Mouse (Mus musculus): ENCODE results near the gene Hoxc10. TPM values are rescaled to one million over a fixed set of nuclear protein-coding genes. Genes with fewer than 3 reads are reported as not detected.

Hoxc10 gene
- total and polyA plus RNA-seq, 2 experiments = not detected

DNA sequence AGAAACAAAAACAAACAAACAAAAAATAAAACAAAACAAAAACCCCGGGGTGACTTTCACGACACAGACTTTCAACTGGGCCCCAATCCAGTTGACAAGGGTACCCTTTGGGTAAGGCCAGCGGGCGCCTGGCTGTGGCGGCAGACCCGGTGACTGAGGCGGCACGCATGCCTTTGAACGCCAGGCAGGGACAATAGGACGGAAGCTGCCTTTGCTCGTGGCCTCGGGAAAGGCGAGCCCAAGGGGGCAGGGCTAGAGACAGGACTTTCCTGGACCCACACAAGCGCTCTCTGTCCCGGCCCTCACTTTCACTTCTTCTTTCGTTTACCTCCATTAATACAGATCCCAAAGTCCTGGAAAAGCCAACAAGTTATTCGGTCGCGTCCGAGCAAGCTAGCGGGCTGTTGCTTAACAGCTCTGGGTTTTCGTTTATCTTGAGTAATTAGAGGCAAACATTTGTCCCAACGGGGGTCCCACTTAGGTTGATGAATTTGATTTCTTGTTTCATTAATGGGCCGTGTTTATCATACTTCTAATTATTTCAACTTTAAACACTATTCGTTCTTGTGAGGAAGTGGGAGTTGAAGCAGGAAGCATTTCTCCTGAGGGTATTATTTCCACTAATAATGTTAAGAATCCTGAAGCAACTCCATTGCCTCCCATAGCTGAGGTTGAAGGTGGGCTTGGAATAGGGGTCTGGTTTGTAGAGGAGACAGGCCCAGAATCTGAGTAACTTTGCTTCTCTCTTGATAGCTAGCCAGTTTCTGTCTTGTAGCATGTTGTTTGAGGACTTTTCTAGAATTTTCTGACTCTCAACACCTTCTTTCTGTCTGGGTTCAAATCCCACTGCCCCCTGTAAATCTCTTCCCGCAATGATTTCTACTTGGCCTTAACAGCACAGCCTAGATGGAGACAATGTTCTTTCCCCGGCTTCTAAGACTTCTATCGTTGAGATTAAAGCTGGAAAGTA lies 2.6 kb upstream of the Hoxc10 start:
- 2% methylated on average over 28 of the region's 28 CpGs for WGBS

DNA sequence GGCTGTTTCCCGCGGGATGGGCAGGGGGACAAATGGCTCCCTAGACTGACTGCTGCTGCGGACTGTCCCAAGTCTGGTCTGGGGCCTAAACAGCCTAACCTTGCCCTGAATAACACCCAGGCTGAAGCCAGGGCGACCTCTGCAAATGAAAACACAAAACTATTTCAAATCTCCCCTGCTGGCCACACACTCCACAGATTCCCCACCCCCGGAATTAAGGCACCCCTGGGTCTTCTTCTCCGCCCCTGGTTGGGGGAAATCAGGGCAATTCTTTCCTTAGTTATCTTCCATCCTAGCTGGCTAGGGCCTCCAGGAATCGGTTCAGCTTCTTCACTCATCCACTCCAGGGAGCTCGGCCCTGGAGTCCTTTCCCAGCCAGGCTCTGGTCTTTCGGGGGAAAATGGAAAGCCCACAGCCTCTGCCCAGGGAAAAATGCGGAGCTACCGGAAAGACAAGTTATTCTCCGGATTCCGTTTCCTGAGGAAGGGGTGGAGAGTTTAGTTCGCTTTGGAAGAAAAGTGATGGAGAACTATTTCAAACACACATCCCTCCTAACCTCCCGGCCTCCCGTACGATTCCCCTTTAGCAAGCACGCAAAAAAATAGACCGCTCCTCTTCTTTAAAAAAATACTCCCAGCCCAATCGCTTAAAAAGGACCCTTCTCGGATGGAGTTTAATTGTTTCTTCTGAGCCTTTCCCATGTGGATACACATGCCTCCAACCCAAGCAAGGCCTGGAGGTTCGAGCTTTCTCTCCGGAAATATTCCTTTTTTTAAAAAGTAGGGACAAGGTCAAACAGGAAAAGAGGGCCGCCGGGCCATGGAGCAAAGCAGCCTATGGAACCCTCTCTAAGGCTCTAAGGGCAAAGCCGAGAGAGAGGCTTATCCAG lies 1.3 kb upstream of the Hoxc10 start:
- 10% methylated on average over 26 of the region's 26 CpGs for WGBS
- TF ChIP-seq POLR2A (IDR thresholded peaks at IDR 0.05; ENCODE audit: extremely low read depth, insufficient read depth, low read length) (no peak), CTCF (IDR thresholded peaks at IDR 0.05; ENCODE audit: low read depth, low read length) (no peak)
- Histone ChIP-seq H3K9ac (ENCODE audit: low read depth, low read length) (no peak overlapping the region), H3K36me3 (ENCODE audit: control insufficient read depth, insufficient read depth, low read length) (no peaks in the 10 kb centered on the region), H3K27ac (replicated peaks; ENCODE audit: insufficient read depth, low read depth, low read length) (no peak overlapping the region), H3K4me1 (ENCODE audit: control insufficient read depth, insufficient read depth, low read length) (no peaks in the 10 kb centered on the region), H3K79me2 (ENCODE audit: control insufficient read depth, insufficient read depth, low read length) (no peaks in the 10 kb centered on the region), H3K4me3 (ENCODE audit: insufficient read depth, low read depth, low read length) (no peak overlapping the region), H3K27me3 (ENCODE audit: control insufficient read depth, insufficient read depth, low read length) (peaks cover 33% of the 10 kb centered on the region)
- DNase-seq (ENCODE audit: extremely low read depth, low read depth, low spot score) = no peak

More for the DNA sequence above, 2.6 kb upstream of the Hoxc10 start:
- TF ChIP-seq CTCF (IDR thresholded peaks at IDR 0.05; ENCODE audit: low read depth, low read length) (no peak), POLR2A (IDR thresholded peaks at IDR 0.05; ENCODE audit: extremely low read depth, insufficient read depth, low read length) (no peak)
- no peaks in the 10 kb centered on the region for H3K79me2 ChIP-seq (ENCODE audit: control insufficient read depth, insufficient read depth, low read length)
- no peak overlapping the region; the same call in 1 of the 2 replicates for H3K4me3 ChIP-seq (ENCODE audit: insufficient read depth, low read depth, low read length)
- no peak overlapping the region for H3K27ac ChIP-seq (replicated peaks; ENCODE audit: insufficient read depth, low read depth, low read length)
- H3K36me3 ChIP-seq (ENCODE audit: control insufficient read depth, insufficient read depth, low read length) = no peaks in the 10 kb centered on the region
- DNase-seq (ENCODE audit: extremely low read depth, low read depth, low spot score) = peak; percentile 24
- H3K9ac ChIP-seq (ENCODE audit: low read depth, low read length) = no peak overlapping the region
- peaks cover 38% of the 10 kb centered on the region for H3K27me3 ChIP-seq (ENCODE audit: control insufficient read depth, insufficient read depth, low read length)
- H3K4me1 ChIP-seq (ENCODE audit: control insufficient read depth, insufficient read depth, low read length) = no peaks in the 10 kb centered on the region

DNA sequence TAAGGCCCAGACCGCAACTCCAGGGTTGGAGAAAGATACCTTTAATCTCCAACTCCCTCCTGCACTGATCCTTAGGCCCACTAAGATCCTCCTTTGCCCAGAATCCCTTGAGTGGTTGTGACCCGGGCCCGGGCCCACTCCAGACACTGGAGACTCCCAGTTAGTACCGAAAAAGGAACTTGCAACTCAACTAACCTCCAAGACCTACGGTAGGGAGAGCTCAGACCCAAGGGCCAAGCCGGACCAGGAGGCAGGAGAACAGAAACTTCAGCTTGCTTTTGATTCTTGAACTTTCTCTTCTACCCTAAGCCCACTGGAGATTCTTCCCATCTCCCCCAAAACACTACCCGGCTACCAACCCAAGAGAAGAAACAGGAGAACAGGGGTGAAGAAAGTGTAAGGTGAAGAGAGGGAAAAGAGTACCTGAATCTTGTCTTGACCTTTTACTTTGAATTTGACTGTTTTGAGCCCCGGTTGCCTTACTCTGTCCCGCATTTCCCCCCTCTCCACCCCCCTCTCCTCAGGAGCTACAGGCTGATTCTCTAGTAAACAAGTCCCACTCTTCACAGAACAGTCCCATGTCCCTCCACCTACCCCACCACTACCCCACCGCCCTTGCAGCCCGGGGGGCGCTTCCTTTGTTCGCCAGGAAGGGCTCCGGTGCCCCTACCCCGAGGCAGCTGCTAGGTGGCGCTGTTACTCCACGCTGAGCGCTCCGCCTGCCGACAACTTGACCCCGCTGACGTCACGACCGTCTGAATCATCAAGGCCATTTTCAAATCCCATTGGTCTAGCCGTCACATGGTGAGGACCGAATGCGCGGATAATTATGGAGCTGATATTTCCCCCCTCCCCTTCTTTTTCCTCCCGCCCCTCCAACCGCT lies 462 bp upstream of the Hoxc10 start:
- WGBS = 9% methylated on average over 28 of the region's 30 CpGs
- no peaks in the 10 kb centered on the region for H3K36me3 ChIP-seq (ENCODE audit: control insufficient read depth, insufficient read depth, low read length)
- no peaks in the 10 kb centered on the region for H3K4me1 ChIP-seq (ENCODE audit: control insufficient read depth, insufficient read depth, low read length)
- H3K4me3 ChIP-seq (ENCODE audit: insufficient read depth, low read depth, low read length) = no peak overlapping the region
- no peaks in the 10 kb centered on the region for H3K79me2 ChIP-seq (ENCODE audit: control insufficient read depth, insufficient read depth, low read length)
- H3K27me3 ChIP-seq (ENCODE audit: control insufficient read depth, insufficient read depth, low read length) = peaks cover 32% of the 10 kb centered on the region
- no peak overlapping the region for H3K9ac ChIP-seq (ENCODE audit: low read depth, low read length)
- TF ChIP-seq CTCF (IDR thresholded peaks at IDR 0.05; ENCODE audit: low read depth, low read length) (peak; percentile 67), POLR2A (IDR thresholded peaks at IDR 0.05; ENCODE audit: extremely low read depth, insufficient read depth, low read length) (no peak)
- DNase-seq (ENCODE audit: extremely low read depth, low read depth, low spot score) = peak; percentile 7
- no peak overlapping the region for H3K27ac ChIP-seq (replicated peaks; ENCODE audit: insufficient read depth, low read depth, low read length)

DNA sequence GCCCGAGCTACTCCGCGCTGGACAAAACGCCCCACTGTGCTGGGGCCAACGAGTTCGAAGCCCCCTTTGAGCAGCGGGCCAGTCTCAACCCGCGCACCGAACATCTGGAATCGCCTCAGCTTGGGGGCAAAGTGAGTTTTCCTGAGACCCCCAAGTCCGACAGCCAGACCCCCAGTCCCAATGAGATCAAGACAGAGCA lies 615 bp downstream of the Hoxc10 start, which contains the start of gene Hoxc5:
Gene Hoxc5 (plus strand): TSS at position 132 of the 199 bp plus-strand sequence.
- WGBS = 10% methylated on average over 12 of the region's 12 CpGs
- Histone ChIP-seq H3K79me2 (ENCODE audit: control insufficient read depth, insufficient read depth, low read length) (no peaks in the 10 kb centered on the region), H3K27me3 (ENCODE audit: control insufficient read depth, insufficient read depth, low read length) (peaks cover 34% of the 10 kb centered on the region), H3K4me3 (ENCODE audit: insufficient read depth, low read depth, low read length) (no peak within 1 kb of the TSS), H3K4me1 (ENCODE audit: control insufficient read depth, insufficient read depth, low read length) (no peaks in the 10 kb centered on the region), H3K36me3 (ENCODE audit: control insufficient read depth, insufficient read depth, low read length) (no peaks in the 10 kb centered on the region), H3K9ac (ENCODE audit: low read depth, low read length) (no peak within 1 kb of the TSS), H3K27ac (replicated peaks; ENCODE audit: insufficient read depth, low read depth, low read length) (no peak within 1 kb of the TSS)
- TF ChIP-seq POLR2A (IDR thresholded peaks at IDR 0.05; ENCODE audit: extremely low read depth, insufficient read depth, low read length) = no peak
- TF ChIP-seq CTCF (IDR thresholded peaks at IDR 0.05; ENCODE audit: low read depth, low read length) = no peak
- DNase-seq (ENCODE audit: extremely low read depth, low read depth, low spot score) = no peak

Data from liver, adult 2 months (tissue).